Mouse (Mus musculus) ES-E14 (cell line): Measurements from ENCODE around the gene Cstb. TPM values are rescaled to one million over a fixed set of nuclear protein-coding genes. Genes with fewer than 3 reads are reported as not detected.
A peak's percentile ranks its signal among the peaks of the same experiment; 100 is the strongest.

Source experiments
- DNase-seq: peaks from one replicate; pipeline ENCODE4 v3.0.0-alpha.2; 2013; ENCODE audit warnings: low read depth, low spot score
- H3K27ac ChIP-seq: 2 replicates; pipeline ENCODE4 v1.5.1; 2012; ENCODE audit warnings: low read depth, mild to moderate bottlenecking, low read length, moderate library complexity, mixed read lengths; ENCODE audit not compliant: poor library complexity, insufficient read depth, severe bottlenecking
- H3K36me3 ChIP-seq: 2 replicates; pipeline ENCODE4 v1.6.1; 2012; ENCODE audit warnings: mild to moderate bottlenecking, low read length, moderate library complexity, mixed read lengths; ENCODE audit not compliant: control insufficient read depth, poor library complexity, insufficient read depth, severe bottlenecking
- H3K4me1 ChIP-seq, 2 experiments: fragments of 150-350 bp in 1 of 2; sonication (generic) in 1 of 2; 2 replicates each; pipeline ENCODE4 v1.6.1; 2012; ENCODE audit warnings: low read length in 2 of 2, mild to moderate bottlenecking in 1 of 2, mixed read lengths in 1 of 2; ENCODE audit not compliant: control insufficient read depth in 2 of 2, insufficient read depth in 2 of 2, poor library complexity in 1 of 2
- H3K4me3 ChIP-seq, 2 experiments: fragments of 150-350 bp in 1 of 2; sonication (generic) in 1 of 2; 2 replicates each; pipeline ENCODE4 v1.5.1; 2012; ENCODE audit warnings: low read length in 2 of 2, low read depth in 1 of 2, mild to moderate bottlenecking in 1 of 2, mixed read lengths in 1 of 2; ENCODE audit not compliant: insufficient read depth in 1 of 2, poor library complexity in 1 of 2, severe bottlenecking in 1 of 2
- H3K9ac ChIP-seq: 2 replicates; pipeline ENCODE4 v1.6.1; 2012; ENCODE audit warnings: low read depth, mild to moderate bottlenecking, low read length, mixed read lengths; ENCODE audit not compliant: poor library complexity, insufficient read depth, severe bottlenecking
- H3K9me3 ChIP-seq: fragments of 150-350 bp; sonication (generic); 2 replicates; pipeline ENCODE4 v1.6.1; 2012; ENCODE audit warnings: low read depth, mild to moderate bottlenecking, low read length; ENCODE audit not compliant: control insufficient read depth, insufficient read depth
- CHD2 ChIP-seq: IDR thresholded peaks from 2 replicates; pipeline ENCODE4 v1.6.1; 2014; ENCODE audit warnings: mild to moderate bottlenecking, low read depth, low read length, inconsistent platforms
- HCFC1 ChIP-seq: IDR thresholded peaks from 2 replicates; pipeline ENCODE4 v1.6.1; 2012; ENCODE audit warnings: low read length, inconsistent platforms, borderline replicate concordance; ENCODE audit not compliant: insufficient read depth
- MAFK ChIP-seq: IDR thresholded peaks from 2 replicates; pipeline ENCODE4 v1.6.1; 2014; ENCODE audit warnings: mild to moderate bottlenecking, low read depth, low read length, inconsistent platforms; ENCODE audit not compliant: insufficient read depth
- ZC3H11A ChIP-seq: IDR thresholded peaks from 2 replicates; pipeline ENCODE4 v1.6.1; 2012; ENCODE audit warnings: low read depth, mild to moderate bottlenecking, inconsistent platforms, low read length, borderline replicate concordance
- ZNF384 ChIP-seq: IDR thresholded peaks from 2 replicates; pipeline ENCODE4 v1.6.1; 2012; ENCODE audit warnings: low read depth, low read length, inconsistent platforms
- in situ Hi-C, 2 experiments: fragments of 600-800 bp; cut with MboI; formaldehyde crosslinking; loops; one replicate each; pipeline ENCODE4 v1.15.1; 2025; ENCODE audit warnings: low sequenced_read_pairs in 2 of 2, inconsistent platforms in 1 of 2; ENCODE audit not compliant: unreplicated experiment in 2 of 2
- total RNA-seq: library from RNA; depleted of rRNA; stranded (reverse); fragments of 300-350 nt; gene quantifications from 2 replicates; pipeline ENCODE4 v1.2.3, GENCODE M21; 2012

Gene Cstb
- total RNA-seq, 1 experiment: 150 TPM

DNA sequence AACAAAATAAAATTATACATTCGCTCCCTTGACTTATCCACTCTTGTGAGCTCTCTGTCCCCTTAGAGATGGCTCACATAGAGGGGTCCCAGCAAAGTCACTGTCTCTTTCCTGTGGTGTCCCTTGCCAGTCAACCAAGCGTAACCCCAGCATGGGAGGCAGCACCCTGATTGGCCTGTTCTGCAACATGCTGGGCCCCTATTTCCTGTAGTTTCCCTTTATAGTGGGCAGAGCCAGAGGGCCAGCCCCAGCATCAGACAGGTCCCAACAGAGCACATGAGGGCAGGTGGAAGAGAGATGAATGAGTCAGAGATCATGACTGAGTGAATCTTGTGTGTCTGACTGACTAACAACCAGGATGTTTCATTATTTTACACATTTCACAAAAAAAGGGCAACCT is 4.5 kb upstream of the Cstb start:
- Histone ChIP-seq H3K9me3 (no peaks in the 10 kb centered on the region), H3K36me3 (no peaks in the 10 kb centered on the region), H3K27ac (no peak overlapping the region; the same call in 1 of the 2 replicates), H3K4me3 (no peak overlapping the region), H3K4me1 (peaks cover 3 to 21% of the 10 kb centered on the region in 2 experiments; a peak in 2 of 4 replicates), H3K9ac (no peak overlapping the region)
- DNase-seq: no peak
- TF ChIP-seq HCFC1 (no peak), MAFK (no peak), CHD2 (no peak), ZC3H11A (no peak), ZNF384 (no peak)
- in situ Hi-C loops: no loop called here

DNA sequence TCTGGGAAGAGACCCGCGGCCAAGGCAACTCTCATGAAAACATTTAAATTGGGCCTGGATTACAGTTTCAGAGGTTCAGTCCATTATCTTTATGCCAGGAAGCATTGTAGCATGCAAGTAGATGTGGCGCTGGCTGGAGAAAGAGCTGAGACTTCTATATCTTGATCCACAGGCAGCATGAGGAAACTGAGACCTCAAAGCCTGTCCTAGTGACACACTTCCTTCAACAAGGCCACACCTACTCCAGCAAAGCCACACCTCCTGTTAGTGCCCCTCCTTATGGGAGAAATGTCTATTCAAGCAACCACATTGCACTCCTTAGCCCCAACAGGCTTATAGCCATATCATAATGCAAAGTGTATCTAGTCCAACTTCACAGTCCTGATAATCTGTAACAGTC is 2.9 kb upstream of the Cstb start:
- no peak overlapping the region for H3K27ac ChIP-seq
- DNase-seq: no peak
- TF ChIP-seq CHD2 (no peak), ZNF384 (no peak), HCFC1 (no peak), MAFK (no peak), ZC3H11A (no peak)
- no peak overlapping the region for H3K9ac ChIP-seq
- H3K9me3 ChIP-seq: no peaks in the 10 kb centered on the region
- H3K36me3 ChIP-seq: peaks cover 4% of the 10 kb centered on the region; the same call in 1 of the 2 replicates
- in situ Hi-C loops: no loop called here
- no peak overlapping the region for H3K4me3 ChIP-seq
- peaks cover under 1 to 24% of the 10 kb centered on the region in 2 experiments; a peak in 2 of 4 replicates for H3K4me1 ChIP-seq

DNA sequence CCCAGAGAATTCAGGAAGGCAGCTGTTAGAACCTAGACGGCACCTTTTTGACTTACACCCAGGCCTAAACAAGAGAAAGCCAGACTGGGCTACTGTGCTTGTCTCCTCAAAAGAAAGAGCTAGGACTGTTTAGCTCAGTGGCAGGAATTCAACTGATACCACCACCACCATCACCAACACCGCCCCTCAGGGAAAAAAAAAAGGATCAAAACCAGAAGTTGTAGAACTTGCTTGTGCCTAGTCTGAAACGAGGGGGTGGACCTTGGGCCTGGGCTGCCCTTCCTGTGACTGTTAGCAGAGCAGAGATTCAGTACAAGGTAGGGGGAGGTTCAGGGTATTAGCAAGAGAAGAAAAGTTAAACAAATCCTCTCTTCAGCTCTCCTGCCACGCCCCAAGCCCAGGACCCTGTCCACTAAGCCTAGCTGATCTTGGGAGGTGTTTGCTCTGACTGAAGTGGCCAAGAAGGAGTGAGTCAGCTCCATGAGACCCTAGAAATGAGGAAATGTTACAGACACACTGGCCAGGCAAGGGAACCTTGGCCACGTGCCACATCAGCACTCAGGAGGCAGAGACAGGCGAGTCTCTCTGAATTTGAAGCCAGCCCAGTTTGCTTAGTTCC is 757 bp downstream of the Cstb start:
- peak overlapping the region; percentile 85 for H3K9ac ChIP-seq
- peaks cover 6% of the 10 kb centered on the region; the same call in 1 of the 2 replicates for H3K36me3 ChIP-seq
- peak overlapping the region; percentile 14; the same call in 1 of the 2 replicates for H3K27ac ChIP-seq
- H3K4me3 ChIP-seq: peak overlapping the region; percentile 90 to 97
- DNase-seq: no peak
- peaks cover 4 to 34% of the 10 kb centered on the region in 2 experiments; a peak in 2 of 4 replicates for H3K4me1 ChIP-seq
- H3K9me3 ChIP-seq: no peaks in the 10 kb centered on the region
- in situ Hi-C loops: no loop called here
- TF ChIP-seq HCFC1 (no peak), CHD2 (no peak), ZC3H11A (no peak), ZNF384 (no peak), MAFK (no peak)

DNA sequence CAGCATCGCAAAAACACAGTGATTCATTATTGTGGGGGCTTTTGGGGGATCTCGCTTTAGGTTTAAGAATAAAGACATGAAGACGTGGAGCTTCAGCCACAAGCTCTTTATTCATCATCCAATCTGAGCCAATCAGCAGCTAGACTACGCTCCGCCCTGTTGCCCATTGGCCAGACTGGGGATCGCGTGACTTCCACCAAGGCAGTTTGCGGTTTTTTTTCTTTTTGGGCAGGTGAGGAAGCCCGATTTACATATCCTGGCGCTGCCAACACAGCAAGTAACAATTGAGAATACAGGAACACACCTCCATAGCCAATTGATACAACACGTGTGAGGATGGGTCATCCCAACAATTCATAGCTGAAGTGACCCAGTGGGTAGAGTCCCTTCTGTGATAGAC is 2.6 kb downstream of the Cstb start:
- Histone ChIP-seq H3K4me3 (no peak overlapping the region), H3K4me1 (peaks cover 4 to 34% of the 10 kb centered on the region in 2 experiments; a peak in 3 of 4 replicates), H3K9me3 (no peaks in the 10 kb centered on the region), H3K36me3 (peaks cover 6% of the 10 kb centered on the region; the same call in 1 of the 2 replicates), H3K9ac (no peak overlapping the region), H3K27ac (peak overlapping the region; percentile 1; the same call in 1 of the 2 replicates)
- in situ Hi-C loops: no loop called here
- DNase-seq: no peak
- TF ChIP-seq CHD2 (no peak), HCFC1 (no peak), MAFK (0 out of 2 replicates have a peak, but pooled peaks have one; percentile 9), ZNF384 (peak; percentile 91), ZC3H11A (no peak)
